Mouse (Mus musculus) urinary bladder, postnatal 14 days (tissue): ENCODE data around the gene Atp12a.

Source experiments
- DNase-seq: peaks from one replicate; pipeline ENCODE4 v3.0.0; 2021; ENCODE audit warnings: low spot score

Atp12a gene

GRCm38 (mm10) chr14:56364711-56365237, at the start of gene Atp12a:
Gene Atp12a, plus strand, starts transcription at chr14:56365068.
- DNase-seq, result peak; percentile 8

GRCm38 (mm10) chr14:56315519-56315918, 49.3 kb upstream of the Atp12a start:
- DNase-seq, result no peak

- no peak for DNase-seq
Measured at GRCm38 (mm10) chr14:56316333-56316732, 48.5 kb upstream of the Atp12a start.

- DNase-seq, result no peak
Measured at GRCm38 (mm10) chr14:56322982-56323381, 41.9 kb upstream of the Atp12a start.

GRCm38 (mm10) chr14:56325038-56325437, 39.8 kb upstream of the Atp12a start:
- no peak for DNase-seq

- no peak for DNase-seq
Measured at GRCm38 (mm10) chr14:56333700-56334099, 31.2 kb upstream of the Atp12a start.

GRCm38 (mm10) chr14:56334437-56334836, 30.4 kb upstream of the Atp12a start:
- no peak for DNase-seq

- DNase-seq, result no peak
Measured at GRCm38 (mm10) chr14:56336032-56336431, 28.8 kb upstream of the Atp12a start.

GRCm38 (mm10) chr14:56337075-56337474, 27.8 kb upstream of the Atp12a start:
- DNase-seq, result no peak

GRCm38 (mm10) chr14:56337696-56338095, 27.2 kb upstream of the Atp12a start:
- no peak for DNase-seq

- no peak for DNase-seq
Measured at GRCm38 (mm10) chr14:56338882-56339442, 25.9 kb upstream of the Atp12a start.

- DNase-seq, result no peak
Measured at GRCm38 (mm10) chr14:56348704-56349103, 16.2 kb upstream of the Atp12a start.

- DNase-seq, result no peak
Measured at GRCm38 (mm10) chr14:56349541-56349940, 15.3 kb upstream of the Atp12a start.

GRCm38 (mm10) chr14:56351959-56352660, 12.8 kb upstream of the Atp12a start:
- peak; percentile 46 for DNase-seq

- DNase-seq, result no peak
Measured at GRCm38 (mm10) chr14:56354803-56355202, 10.1 kb upstream of the Atp12a start.

GRCm38 (mm10) chr14:56355396-56355795, 9.5 kb upstream of the Atp12a start:
- no peak for DNase-seq

- no peak for DNase-seq
Measured at GRCm38 (mm10) chr14:56356196-56356595, 8.7 kb upstream of the Atp12a start.

GRCm38 (mm10) chr14:56358422-56358821, 6.4 kb upstream of the Atp12a start:
- DNase-seq, result no peak

- DNase-seq, result no peak
Measured at GRCm38 (mm10) chr14:56359131-56359530, 5.7 kb upstream of the Atp12a start.

GRCm38 (mm10) chr14:56365292-56365691, 424 bp downstream of the Atp12a start:
- no peak for DNase-seq

GRCm38 (mm10) chr14:56366712-56367111, 1.8 kb downstream of the Atp12a start:
- peak; percentile 36 for DNase-seq

- DNase-seq, result peak; percentile 18
Measured at GRCm38 (mm10) chr14:56368834-56369233, 4.0 kb downstream of the Atp12a start.

GRCm38 (mm10) chr14:56375731-56376130, 10.9 kb downstream of the Atp12a start:
- peak; percentile 87 for DNase-seq

- DNase-seq, result no peak
Measured at GRCm38 (mm10) chr14:56377745-56378144, 12.9 kb downstream of the Atp12a start.
